Mouse (Mus musculus) CH12.LX (cell line): ENCODE measurements around the gene Siah3. TPM values are rescaled to one million over a fixed set of nuclear protein-coding genes. Genes with fewer than 3 reads are reported as not detected.

ENCODE experiments used
- DNase-seq: peaks from one replicate; pipeline ENCODE4 v3.0.0-alpha.2; 2013; ENCODE audit errors: extremely low read depth
- H3K27ac ChIP-seq: 2 replicates; pipeline ENCODE4 v1.5.1; 2012; ENCODE audit warnings: low read depth, mild to moderate bottlenecking, control low read depth, moderate library complexity; ENCODE audit not compliant: insufficient read depth
- H3K27me3 ChIP-seq: replicated peaks from 2 replicates; pipeline ENCODE3; 2012; ENCODE audit warnings: inconsistent platforms
- H3K36me3 ChIP-seq, 2 experiments: replicated peaks in 1 of 2; 2 replicates each; pipeline versions ENCODE3 to v1.6.1; 2012; ENCODE audit warnings: inconsistent platforms in 1 of 2, low read length in 1 of 2, mild to moderate bottlenecking in 1 of 2, mixed read lengths in 1 of 2, moderate library complexity in 1 of 2; ENCODE audit not compliant: control insufficient read depth in 1 of 2, insufficient read depth in 1 of 2
- H3K4me1 ChIP-seq, 2 experiments: 2 replicates each; pipeline ENCODE4 v1.6.1; 2012; ENCODE audit warnings: inconsistent platforms in 1 of 2, moderate library complexity in 1 of 2; ENCODE audit not compliant: insufficient read depth in 2 of 2, control insufficient read depth in 1 of 2
- H3K4me2 ChIP-seq: 2 replicates; pipeline ENCODE4 v1.6.1; 2012; ENCODE audit warnings: low read depth, mild to moderate bottlenecking, control low read depth; ENCODE audit not compliant: poor library complexity, insufficient read depth, severe bottlenecking
- H3K4me3 ChIP-seq, 3 experiments: fragments of 150-350 bp in 1 of 3; sonication (generic) in 1 of 3; replicated peaks in 1 of 3; 2 replicates each; pipeline versions ENCODE3 to v1.5.1; 2011 to 2012; ENCODE audit warnings: low read depth in 2 of 3, low read length in 2 of 3, mild to moderate bottlenecking in 2 of 3, moderate library complexity in 2 of 3, control low read depth in 1 of 3, improper control_type of control experiment in 1 of 3, inconsistent platforms in 1 of 3, mixed read lengths in 1 of 3; ENCODE audit not compliant: poor library complexity in 1 of 3
- H3K79me2 ChIP-seq: replicated peaks from 2 replicates; pipeline ENCODE4 v1.6.1; 2012; ENCODE audit warnings: mild to moderate bottlenecking, moderate library complexity; ENCODE audit not compliant: control insufficient read depth, poor library complexity, insufficient read depth, severe bottlenecking; ENCODE audit errors: extremely low read depth
- H3K9ac ChIP-seq: 2 replicates; pipeline ENCODE4 v1.6.1; 2012; ENCODE audit warnings: low read depth, mild to moderate bottlenecking, control low read depth, moderate library complexity; ENCODE audit not compliant: insufficient read depth
- H3K9me3 ChIP-seq: replicated peaks from 2 replicates; pipeline ENCODE3; 2012; ENCODE audit warnings: low read length, inconsistent platforms, mixed read lengths
- BHLHE40 ChIP-seq: IDR thresholded peaks from 2 replicates; pipeline ENCODE4 v1.6.1; 2011; ENCODE audit warnings: mild to moderate bottlenecking, low read depth, low read length, improper control_type of control experiment
- CHD1 ChIP-seq: IDR thresholded peaks from 2 replicates; pipeline ENCODE4 v1.6.1; 2012; ENCODE audit warnings: low read depth, low read length, improper control_type of control experiment, inconsistent platforms
- CTCF ChIP-seq, 2 experiments: IDR thresholded peaks in 1 of 2; conservative IDR thresholded peaks in 1 of 2; 2 replicates each; pipeline ENCODE4 v1.5.1; 2011 to 2012; ENCODE audit warnings: low read depth in 2 of 2, low read length in 2 of 2, improper control_type of control experiment in 1 of 2, inconsistent platforms in 1 of 2, mild to moderate bottlenecking in 1 of 2, moderate library complexity in 1 of 2
- E2F4 ChIP-seq: IDR thresholded peaks from 2 replicates; pipeline ENCODE4 v1.6.1; 2011; ENCODE audit warnings: low read depth, low read length, improper control_type of control experiment; ENCODE audit not compliant: insufficient replicate concordance
- ELF1 ChIP-seq: IDR thresholded peaks from 2 replicates; pipeline ENCODE4 v1.6.1; 2014; ENCODE audit warnings: low read depth, mild to moderate bottlenecking, inconsistent platforms, low read length, improper control_type of control experiment
- ETS1 ChIP-seq: conservative IDR thresholded peaks from 2 replicates; pipeline ENCODE4 v1.6.1; 2012; ENCODE audit warnings: low read depth, mild to moderate bottlenecking, inconsistent platforms, low read length, improper control_type of control experiment, moderate library complexity
- HCFC1 ChIP-seq: IDR thresholded peaks from 2 replicates; pipeline ENCODE4 v1.6.1; 2012; ENCODE audit warnings: low read depth, mild to moderate bottlenecking, inconsistent platforms, low read length, improper control_type of control experiment
- IRF4 ChIP-seq: IDR thresholded peaks from 2 replicates; pipeline ENCODE4 v1.6.1; 2014; ENCODE audit warnings: low read depth, mild to moderate bottlenecking, inconsistent platforms, low read length, improper control_type of control experiment
- JUN ChIP-seq: IDR thresholded peaks from 2 replicates; pipeline ENCODE4 v1.6.1; 2011; ENCODE audit warnings: low read depth, mild to moderate bottlenecking, low read length, improper control_type of control experiment, moderate library complexity; ENCODE audit not compliant: insufficient read depth
- JUND ChIP-seq: conservative IDR thresholded peaks from 2 replicates; pipeline ENCODE4 v1.6.1; 2011; ENCODE audit warnings: low read depth, low read length, improper control_type of control experiment
- KAT2A ChIP-seq: IDR thresholded peaks from 2 replicates; pipeline ENCODE4 v1.6.1; 2012; ENCODE audit warnings: low read length, improper control_type of control experiment, inconsistent platforms; ENCODE audit not compliant: insufficient replicate concordance
- MAFK ChIP-seq: IDR thresholded peaks from 2 replicates; pipeline ENCODE4 v1.6.1; 2011; ENCODE audit warnings: low read length, improper control_type of control experiment; ENCODE audit not compliant: insufficient replicate concordance
- MAX ChIP-seq: IDR thresholded peaks from 2 replicates; pipeline ENCODE4 v1.6.1; 2011; ENCODE audit warnings: low read length, improper control_type of control experiment
- MAZ ChIP-seq: IDR thresholded peaks from 2 replicates; pipeline ENCODE4 v1.6.1; 2012; ENCODE audit warnings: low read depth, mild to moderate bottlenecking, inconsistent platforms, low read length, improper control_type of control experiment, moderate library complexity
- MEF2A ChIP-seq: IDR thresholded peaks from 2 replicates; pipeline ENCODE4 v1.6.1; 2014; ENCODE audit warnings: low read depth, mild to moderate bottlenecking, inconsistent platforms, low read length, improper control_type of control experiment, borderline replicate concordance
- NELFE ChIP-seq: IDR thresholded peaks from 2 replicates; pipeline ENCODE4 v1.6.1; 2011; ENCODE audit warnings: low read depth, low read length, improper control_type of control experiment
- NRF1 ChIP-seq: IDR thresholded peaks from 2 replicates; pipeline ENCODE4 v1.6.1; 2014; ENCODE audit warnings: low read depth, mild to moderate bottlenecking, inconsistent platforms, low read length, improper control_type of control experiment, moderate library complexity
- PAX5 ChIP-seq: IDR thresholded peaks from 2 replicates; pipeline ENCODE4 v1.6.1; 2012; ENCODE audit warnings: low read length, inconsistent platforms, mixed read lengths
- POLR2A ChIP-seq: IDR thresholded peaks from 2 replicates; pipeline ENCODE4 v1.6.1; 2011; ENCODE audit warnings: low read depth, mild to moderate bottlenecking, improper control_type of control experiment, low read length
- RAD21 ChIP-seq: IDR thresholded peaks from 2 replicates; pipeline ENCODE4 v1.6.1; 2011; ENCODE audit warnings: low read depth, mild to moderate bottlenecking, low read length, improper control_type of control experiment, moderate library complexity
- SIN3A ChIP-seq: IDR thresholded peaks from 2 replicates; pipeline ENCODE4 v1.6.1; 2012; ENCODE audit warnings: low read length, improper control_type of control experiment, inconsistent platforms
- SMC3 ChIP-seq: IDR thresholded peaks from 2 replicates; pipeline ENCODE4 v1.6.1; 2011; ENCODE audit warnings: low read depth, low read length, improper control_type of control experiment
- UBTF ChIP-seq: IDR thresholded peaks from 2 replicates; pipeline ENCODE4 v1.6.1; 2012; ENCODE audit warnings: low read depth, mild to moderate bottlenecking, inconsistent platforms, low read length, improper control_type of control experiment, moderate library complexity
- USF1 ChIP-seq: IDR thresholded peaks from 2 replicates; pipeline ENCODE4 v1.6.1; 2014; ENCODE audit warnings: low read depth, mild to moderate bottlenecking, inconsistent platforms, low read length, improper control_type of control experiment
- ZC3H11A ChIP-seq: IDR thresholded peaks from 2 replicates; pipeline ENCODE4 v1.6.1; 2012; ENCODE audit warnings: low read depth, mild to moderate bottlenecking, inconsistent platforms, low read length, improper control_type of control experiment
- ZKSCAN1 ChIP-seq: IDR thresholded peaks from 2 replicates; pipeline ENCODE4 v1.6.1; 2012; ENCODE audit warnings: low read depth, inconsistent platforms, low read length, improper control_type of control experiment, borderline replicate concordance
- dilution Hi-C: fragments of 300-500 bp; cut with MboI; formaldehyde crosslinking; loops from 2 replicates; pipeline ENCODE4 v1.14.3; 2020; ENCODE audit warnings: low sequenced_read_pairs; ENCODE audit not compliant: extremely low pct_unique_long_range_greater_than_20kb, extremely low pct_ligation_motif_present
- in situ Hi-C: fragments of 300-500 bp; cut with MboI; formaldehyde crosslinking; loops from 3 replicates; pipeline ENCODE4 v1.14.3; 2019; ENCODE audit warnings: low sequenced_read_pairs, low pct_ligation_motif_present, low pct_unique_long_range_greater_than_20kb, mixed read lengths
- polyA plus RNA-seq: library from polyadenylated mRNA; unstranded; fragments of >175 nt; gene quantifications from 2 replicates; pipeline ENCODE4 v1.2.1, GENCODE M21; 2012; ENCODE audit warnings: low read depth; ENCODE audit not compliant: insufficient read length
- total RNA-seq, 2 experiments: library from RNA; depleted of rRNA; stranded (reverse); fragments of 300-350 nt in 1 of 2; fragments of >200 nt in 1 of 2; gene quantifications; 2 replicates each; pipeline ENCODE4 v1.2.3; 2012 to 2014

Siah3 gene
- total and polyA plus RNA-seq, 3 experiments = not detected

GRCm38 (mm10) chr14:75494926-75495325 is 39.1 kb downstream of the Siah3 start:
- no peak overlapping the region for H3K4me3 ChIP-seq
- no peak overlapping the region for H3K9ac ChIP-seq
- no peaks in the 10 kb centered on the region for H3K27me3 ChIP-seq
- H3K9me3 ChIP-seq = no peaks in the 10 kb centered on the region
- TF ChIP-seq SMC3 (no peak), JUND (no peak), RAD21 (no peak), BHLHE40 (no peak), MEF2A (no peak), SIN3A (no peak), KAT2A (no peak)
- no peak overlapping the region for H3K27ac ChIP-seq
- in situ Hi-C loops (no loop called here), dilution Hi-C loops (no loop called here)
- no peaks in the 10 kb centered on the region for H3K36me3 ChIP-seq
- no peaks in the 10 kb centered on the region for H3K79me2 ChIP-seq
- no peak overlapping the region for H3K4me2 ChIP-seq
- no peak for DNase-seq
- H3K4me1 ChIP-seq = peaks cover 0 to 5% of the 10 kb centered on the region in 2 experiments; a peak in 1 of 4 replicates

- in situ Hi-C loops = no loop called here
Measured at GRCm38 (mm10) chr14:75501501-75501990, 45.8 kb downstream of the Siah3 start.

GRCm38 (mm10) chr14:75502446-75502845 is 46.7 kb downstream of the Siah3 start:
- no peak overlapping the region for H3K9ac ChIP-seq
- dilution Hi-C loops = no loop called here
- no peaks in the 10 kb centered on the region for H3K79me2 ChIP-seq
- no peak for DNase-seq
- H3K27ac ChIP-seq = no peak overlapping the region
- H3K4me3 ChIP-seq = no peak overlapping the region
- no peaks in the 10 kb centered on the region for H3K9me3 ChIP-seq
- H3K27me3 ChIP-seq = peaks cover 7% of the 10 kb centered on the region
- no peaks in the 10 kb centered on the region for H3K4me1 ChIP-seq
- in situ Hi-C loops = no loop called here
- no peaks in the 10 kb centered on the region for H3K36me3 ChIP-seq
- H3K4me2 ChIP-seq = no peak overlapping the region
- TF ChIP-seq MAZ = no peak
- no peak for TF ChIP-seq POLR2A
- TF ChIP-seq SMC3 = no peak
- TF ChIP-seq JUND = no peak
- no peak for TF ChIP-seq PAX5
- no peak for TF ChIP-seq UBTF
- no peak for TF ChIP-seq JUN
- TF ChIP-seq RAD21 = no peak
- TF ChIP-seq ETS1 = no peak
- TF ChIP-seq HCFC1 = no peak
- no peak for TF ChIP-seq ZKSCAN1
- TF ChIP-seq USF1 = no peak

More at GRCm38 (mm10) chr14:75501501-75501990, 45.8 kb downstream of the Siah3 start:
- dilution Hi-C loops = no loop called here
- Histone ChIP-seq H3K4me3 (no peak overlapping the region), H3K79me2 (no peaks in the 10 kb centered on the region), H3K9me3 (no peaks in the 10 kb centered on the region), H3K4me2 (no peak overlapping the region), H3K36me3 (no peaks in the 10 kb centered on the region), H3K4me1 (no peaks in the 10 kb centered on the region), H3K9ac (no peak overlapping the region), H3K27me3 (peaks cover 7% of the 10 kb centered on the region), H3K27ac (no peak overlapping the region)
- DNase-seq = no peak
- no peak for TF ChIP-seq USF1
- TF ChIP-seq CHD1 = no peak
- no peak for TF ChIP-seq ZC3H11A
- no peak for TF ChIP-seq UBTF
- no peak for TF ChIP-seq CTCF (conservative IDR thresholded peaks at IDR 0.05 in 1 of 2, IDR thresholded peaks at IDR 0.05 in 1 of 2; ENCODE audit: low read depth in 2 of 2, low read length in 2 of 2)
- no peak for TF ChIP-seq MAZ
- no peak for TF ChIP-seq POLR2A
- no peak for TF ChIP-seq MAFK
- TF ChIP-seq NRF1 = no peak
- no peak for TF ChIP-seq E2F4
- no peak for TF ChIP-seq ETS1
- TF ChIP-seq HCFC1 = no peak
- TF ChIP-seq SIN3A = no peak
- TF ChIP-seq ELF1 = no peak
- no peak for TF ChIP-seq MAX
- TF ChIP-seq JUND = no peak
- no peak for TF ChIP-seq NELFE
- no peak for TF ChIP-seq IRF4
- TF ChIP-seq, all 38 proteins: peak for 0
